Mouse (Mus musculus) C2C12 (cell line): ENCODE measurements around the gene A830031A19Rik.

Experiments used
- CTCF ChIP-seq: IDR thresholded peaks from one replicate; pipeline ENCODE4 v1.5.1; 2011; ENCODE audit not compliant: control insufficient read depth, insufficient read depth, insufficient read length
- MAX ChIP-seq: IDR thresholded peaks from one replicate; pipeline ENCODE4 v1.6.1; 2011; ENCODE audit warnings: mild to moderate bottlenecking, control low read depth
- USF1 ChIP-seq: IDR thresholded peaks from one replicate; pipeline ENCODE4 v1.6.1; 2011; ENCODE audit warnings: low read depth, mild to moderate bottlenecking, control low read depth, moderate library complexity

DNA sequence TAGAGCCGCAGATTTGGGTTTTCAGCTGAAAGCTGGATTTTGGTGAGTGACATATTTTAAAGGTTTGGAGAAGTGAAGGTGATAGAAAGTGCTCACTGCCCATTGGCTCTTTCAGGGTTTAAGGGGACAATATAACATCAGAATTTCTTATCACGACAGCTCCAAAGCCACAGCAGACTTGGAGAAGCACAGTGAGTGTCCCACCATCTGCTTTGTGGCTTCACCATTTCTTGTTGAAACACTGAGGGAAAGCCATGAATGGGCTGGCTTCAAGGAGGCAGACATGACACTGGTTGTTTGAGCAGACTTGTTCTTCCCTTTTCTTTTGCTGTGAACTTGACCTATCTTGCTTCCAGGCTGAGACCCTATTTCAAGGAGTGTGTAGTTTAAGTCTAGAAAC, 49.1 kb upstream of the A830031A19Rik start:
- TF ChIP-seq CTCF (no peak), USF1 (no peak), MAX (no peak)
